Mouse (Mus musculus): Measurements from ENCODE around the gene Glt1d1. TPM values are rescaled to one million over a fixed set of nuclear protein-coding genes. Genes with fewer than 3 reads are reported as not detected.
A peak's percentile ranks its signal among the peaks of the same experiment; 100 is the strongest.

The Glt1d1 gene
- polyA plus RNA-seq, 1 experiment from 2014 or later: 0.08 TPM

- H3K27me3 ChIP-seq (replicated peaks): no peaks in the 10 kb centered on the region
- H3K4me1 ChIP-seq: peaks cover 73% of the 10 kb centered on the region
- no peak overlapping the region for H3K4me2 ChIP-seq
- peaks cover 19% of the 10 kb centered on the region for H3K36me3 ChIP-seq
- H3K27ac ChIP-seq: no peak overlapping the region
- no peaks in the 10 kb centered on the region for H3K9me3 ChIP-seq (replicated peaks)
- no peak overlapping the region for H3K9ac ChIP-seq
- 92% methylated on average over 6 of the region's 6 CpGs for WGBS (ENCODE audit: insufficient replicate concordance)
- no peak for ATAC-seq
- no peak overlapping the region for H3K4me3 ChIP-seq
These were observed 19.7 kb upstream of the Glt1d1 start for GRCm38 (mm10) chr5:127612397-127612796.

GRCm38 (mm10) chr5:127615459-127615858, 16.6 kb upstream of the Glt1d1 start:
- H3K9me3 ChIP-seq (replicated peaks): no peaks in the 10 kb centered on the region
- H3K9ac ChIP-seq: peak overlapping the region; percentile 82
- no peaks in the 10 kb centered on the region for H3K36me3 ChIP-seq
- 42% methylated on average over 3 of the region's 3 CpGs for WGBS (ENCODE audit: insufficient replicate concordance)
- no peak overlapping the region for H3K27ac ChIP-seq
- H3K27me3 ChIP-seq (replicated peaks): no peaks in the 10 kb centered on the region
- ATAC-seq: no peak
- peak overlapping the region; percentile 75 for H3K4me3 ChIP-seq
- H3K4me2 ChIP-seq: peak overlapping the region; percentile 92
- H3K4me1 ChIP-seq: peaks cover 57% of the 10 kb centered on the region

- Histone ChIP-seq H3K4me1 (peaks cover 56% of the 10 kb centered on the region), H3K4me3 (peak overlapping the region; percentile 75), H3K36me3 (no peaks in the 10 kb centered on the region), H3K27me3 (replicated peaks) (no peaks in the 10 kb centered on the region), H3K4me2 (peak overlapping the region; percentile 92), H3K9me3 (replicated peaks) (no peaks in the 10 kb centered on the region), H3K9ac (peak overlapping the region; percentile 82), H3K27ac (no peak overlapping the region)
- WGBS (ENCODE audit: insufficient replicate concordance): 8% methylated on average over 5 of the region's 5 CpGs
- no peak for ATAC-seq
These were observed 15.9 kb upstream of the Glt1d1 start for GRCm38 (mm10) chr5:127616151-127616550.

- Histone ChIP-seq H3K36me3 (no peaks in the 10 kb centered on the region), H3K4me2 (peak overlapping the region; percentile 92), H3K4me1 (peaks cover 49% of the 10 kb centered on the region), H3K9ac (peak overlapping the region; percentile 82), H3K27me3 (replicated peaks) (no peaks in the 10 kb centered on the region), H3K27ac (peak overlapping the region; percentile 82), H3K9me3 (replicated peaks) (no peaks in the 10 kb centered on the region), H3K4me3 (peak overlapping the region; percentile 75)
- WGBS (ENCODE audit: insufficient replicate concordance): under 1% methylated on average over 88 of the region's 91 CpGs
- ATAC-seq: peak; percentile 91
These were observed 15.0 kb upstream of the Glt1d1 start for GRCm38 (mm10) chr5:127616884-127617635.

- no peak overlapping the region for H3K9ac ChIP-seq
- H3K4me3 ChIP-seq: no peak overlapping the region
- ATAC-seq: no peak
- H3K27me3 ChIP-seq (replicated peaks): no peaks in the 10 kb centered on the region
- H3K4me2 ChIP-seq: no peak overlapping the region
- peaks cover 33% of the 10 kb centered on the region for H3K4me1 ChIP-seq
- H3K36me3 ChIP-seq: no peaks in the 10 kb centered on the region
- H3K9me3 ChIP-seq (replicated peaks): no peaks in the 10 kb centered on the region
- 65% methylated on average over 3 of the region's 3 CpGs for WGBS (ENCODE audit: insufficient replicate concordance)
- no peak overlapping the region for H3K27ac ChIP-seq
These were observed 13.2 kb upstream of the Glt1d1 start for GRCm38 (mm10) chr5:127618834-127619233.

GRCm38 (mm10) chr5:127620371-127620770, 11.7 kb upstream of the Glt1d1 start:
- H3K27me3 ChIP-seq (replicated peaks): no peaks in the 10 kb centered on the region
- H3K4me3 ChIP-seq: no peak overlapping the region
- 74% methylated on average over 8 of the region's 8 CpGs for WGBS (ENCODE audit: insufficient replicate concordance)
- no peak overlapping the region for H3K9ac ChIP-seq
- no peak overlapping the region for H3K4me2 ChIP-seq
- no peak overlapping the region for H3K27ac ChIP-seq
- H3K36me3 ChIP-seq: no peaks in the 10 kb centered on the region
- no peaks in the 10 kb centered on the region for H3K9me3 ChIP-seq (replicated peaks)
- ATAC-seq: no peak
- H3K4me1 ChIP-seq: peaks cover 18% of the 10 kb centered on the region

- Histone ChIP-seq H3K27ac (no peak overlapping the region), H3K4me1 (peaks cover 11% of the 10 kb centered on the region), H3K4me3 (no peak overlapping the region), H3K27me3 (replicated peaks) (no peaks in the 10 kb centered on the region), H3K36me3 (no peaks in the 10 kb centered on the region), H3K4me2 (no peak overlapping the region), H3K9me3 (replicated peaks) (no peaks in the 10 kb centered on the region), H3K9ac (no peak overlapping the region)
- ATAC-seq: no peak
- 43% methylated on average over 10 of the region's 10 CpGs for WGBS (ENCODE audit: insufficient replicate concordance)
These were observed 11.0 kb upstream of the Glt1d1 start for GRCm38 (mm10) chr5:127621108-127621507.

GRCm38 (mm10) chr5:127624427-127625213, 7.4 kb upstream of the Glt1d1 start:
- no peak overlapping the region for H3K27ac ChIP-seq
- no peak overlapping the region for H3K9ac ChIP-seq
- H3K9me3 ChIP-seq (replicated peaks): 0 out of 2 replicates have a peak, but pooled peaks cover 3% of the 10 kb centered on the region
- H3K4me1 ChIP-seq: 0 out of 2 replicates have a peak, but pooled peaks cover 7% of the 10 kb centered on the region
- ATAC-seq: no peak
- H3K4me3 ChIP-seq: no peak overlapping the region
- H3K27me3 ChIP-seq (replicated peaks): peaks cover 1% of the 10 kb centered on the region; the same call in 1 of the 2 replicates
- 54% methylated on average over 10 of the region's 10 CpGs for WGBS (ENCODE audit: insufficient replicate concordance)
- no peak overlapping the region for H3K4me2 ChIP-seq
- no peaks in the 10 kb centered on the region for H3K36me3 ChIP-seq

- H3K36me3 ChIP-seq: no peaks in the 10 kb centered on the region
- 71% methylated on average over 12 of the region's 12 CpGs for WGBS (ENCODE audit: insufficient replicate concordance)
- no peaks in the 10 kb centered on the region for H3K4me1 ChIP-seq
- H3K9me3 ChIP-seq (replicated peaks): 0 out of 2 replicates have a peak, but pooled peaks cover 3% of the 10 kb centered on the region
- ATAC-seq: no peak
- H3K27ac ChIP-seq: no peak overlapping the region
- no peak overlapping the region for H3K9ac ChIP-seq
- H3K4me2 ChIP-seq: no peak overlapping the region
- H3K4me3 ChIP-seq: no peak overlapping the region
- peaks cover 26% of the 10 kb centered on the region for H3K27me3 ChIP-seq (replicated peaks)
These were observed 4.8 kb upstream of the Glt1d1 start for GRCm38 (mm10) chr5:127627242-127627641.

- no peak for ATAC-seq
- Histone ChIP-seq H3K4me1 (no peaks in the 10 kb centered on the region), H3K27ac (no peak overlapping the region), H3K4me2 (peak overlapping the region; percentile 60), H3K4me3 (peak overlapping the region; percentile 37; the same call in 1 of the 2 replicates), H3K9ac (no peak overlapping the region), H3K36me3 (no peaks in the 10 kb centered on the region), H3K9me3 (replicated peaks) (0 out of 2 replicates have a peak, but pooled peaks cover 3% of the 10 kb centered on the region), H3K27me3 (replicated peaks) (peaks cover 43% of the 10 kb centered on the region)
- WGBS (ENCODE audit: insufficient replicate concordance): 8% methylated on average over 5 of the region's 5 CpGs
These were observed 391 bp upstream of the Glt1d1 start for GRCm38 (mm10) chr5:127631671-127632070.

- Histone ChIP-seq H3K27me3 (replicated peaks) (peaks cover 43% of the 10 kb centered on the region), H3K9me3 (replicated peaks) (no peaks in the 10 kb centered on the region), H3K4me2 (no peak overlapping the region; the same call in 1 of the 2 replicates), H3K4me1 (no peaks in the 10 kb centered on the region), H3K4me3 (no peak overlapping the region), H3K36me3 (no peaks in the 10 kb centered on the region), H3K27ac (no peak overlapping the region), H3K9ac (no peak overlapping the region)
- 18% methylated on average over 4 of the region's 4 CpGs for WGBS (ENCODE audit: insufficient replicate concordance)
- no peak for ATAC-seq
These were observed 1.1 kb downstream of the Glt1d1 start for GRCm38 (mm10) chr5:127633188-127633587.

GRCm38 (mm10) chr5:127633666-127634065, 1.6 kb downstream of the Glt1d1 start:
- Histone ChIP-seq H3K27ac (no peak overlapping the region), H3K27me3 (replicated peaks) (peaks cover 43% of the 10 kb centered on the region), H3K36me3 (no peaks in the 10 kb centered on the region), H3K4me3 (no peak overlapping the region), H3K9ac (no peak overlapping the region), H3K4me2 (no peak overlapping the region), H3K4me1 (no peaks in the 10 kb centered on the region), H3K9me3 (replicated peaks) (no peaks in the 10 kb centered on the region)
- WGBS (ENCODE audit: insufficient replicate concordance): 66% methylated on average over 7 of the region's 7 CpGs
- ATAC-seq: no peak
